Mouse (Mus musculus) embryonic fibroblast, embryonic 13.5 days (primary cell): Measurements from ENCODE around the gene Gm10153. TPM values are rescaled to one million over a fixed set of nuclear protein-coding genes. Genes with fewer than 3 reads are reported as not detected.
"Not testable (repeated sequence)": the region's sequence is repeated elsewhere in the genome, so short reads cannot be mapped to it uniquely, and the experiment has no call there.

ENCODE experiments used
- H3K27ac ChIP-seq: 2 replicates; pipeline ENCODE4 v1.5.1; 2012; ENCODE audit warnings: low read length, control low read depth, inconsistent platforms; ENCODE audit not compliant: insufficient read depth
- H3K4me1 ChIP-seq: 2 replicates; pipeline ENCODE4 v1.6.1; 2011; ENCODE audit warnings: low read length; ENCODE audit not compliant: control insufficient read depth, insufficient read depth
- H3K4me3 ChIP-seq: 2 replicates; pipeline ENCODE4 v1.5.1; 2011; ENCODE audit warnings: mild to moderate bottlenecking, control low read depth, low read length; ENCODE audit not compliant: insufficient read depth
- CTCF ChIP-seq: IDR thresholded peaks from 2 replicates; pipeline ENCODE4 v1.5.1; 2011; ENCODE audit warnings: mild to moderate bottlenecking, control low read depth, low read length, moderate library complexity, borderline replicate concordance; ENCODE audit not compliant: insufficient read depth
- POLR2A ChIP-seq: IDR thresholded peaks from 2 replicates; pipeline ENCODE4 v1.6.1; 2011; ENCODE audit warnings: low read depth, mild to moderate bottlenecking, control low read depth, low read length, moderate library complexity
- polyA plus RNA-seq: library from polyadenylated mRNA; stranded (reverse); fragments of >200 nt; gene quantifications from 2 replicates; pipeline ENCODE4 v1.2.4, GENCODE M21; 2011; ENCODE audit warnings: low read depth; ENCODE audit not compliant: missing spikeins, insufficient read length

The Gm10153 gene
- polyA plus RNA-seq, 1 experiment = not detected

DNA sequence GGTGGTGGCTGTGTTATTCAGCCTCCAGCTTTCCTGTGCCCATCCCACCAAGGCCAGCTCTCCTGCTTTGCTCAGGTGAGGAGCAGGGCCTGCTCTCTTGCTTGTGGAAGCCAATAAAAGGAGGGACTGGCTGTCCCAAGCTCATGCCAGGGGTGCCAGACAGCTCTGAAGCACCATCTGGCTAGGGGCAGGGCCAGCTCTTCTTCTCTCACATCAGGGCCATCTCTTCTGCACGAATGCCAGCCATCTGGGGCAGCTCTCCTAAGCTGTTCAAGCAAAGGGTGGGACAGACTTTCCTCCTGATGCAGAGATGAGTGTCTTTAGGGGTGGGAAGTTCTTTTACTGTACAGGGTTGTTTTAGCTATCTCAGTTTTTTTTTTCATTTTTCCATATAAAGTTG, 9.2 kb downstream of the Gm10153 start:
- Histone ChIP-seq H3K4me1 (no peaks in the 10 kb centered on the region), H3K27ac (no peak overlapping the region), H3K4me3 (no peak overlapping the region)
- TF ChIP-seq CTCF (no peak), POLR2A (no peak)

DNA sequence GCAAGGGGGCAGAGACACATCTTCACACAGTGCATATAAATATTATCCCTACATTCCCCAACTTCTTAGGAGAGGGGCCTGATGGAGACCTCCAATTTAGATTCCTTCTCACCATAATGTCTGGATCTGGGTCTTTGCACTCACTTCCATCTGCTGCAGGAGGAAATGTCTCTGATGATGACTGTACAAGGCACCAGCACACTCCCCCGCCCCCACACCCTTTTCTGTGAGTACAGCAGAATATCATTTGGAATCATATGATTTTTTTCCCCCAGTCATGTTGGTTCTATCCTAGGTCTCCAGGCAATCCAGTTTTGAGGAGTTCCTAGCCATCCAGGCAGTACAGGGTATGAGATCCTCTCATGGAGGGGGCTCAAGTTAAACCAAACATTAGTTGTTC, 11.5 kb downstream of the Gm10153 start:
- no peak overlapping the region for H3K4me3 ChIP-seq
- no peaks in the 10 kb centered on the region for H3K4me1 ChIP-seq
- H3K27ac ChIP-seq = no peak overlapping the region
- no peak for TF ChIP-seq CTCF
- TF ChIP-seq POLR2A = no peak

DNA sequence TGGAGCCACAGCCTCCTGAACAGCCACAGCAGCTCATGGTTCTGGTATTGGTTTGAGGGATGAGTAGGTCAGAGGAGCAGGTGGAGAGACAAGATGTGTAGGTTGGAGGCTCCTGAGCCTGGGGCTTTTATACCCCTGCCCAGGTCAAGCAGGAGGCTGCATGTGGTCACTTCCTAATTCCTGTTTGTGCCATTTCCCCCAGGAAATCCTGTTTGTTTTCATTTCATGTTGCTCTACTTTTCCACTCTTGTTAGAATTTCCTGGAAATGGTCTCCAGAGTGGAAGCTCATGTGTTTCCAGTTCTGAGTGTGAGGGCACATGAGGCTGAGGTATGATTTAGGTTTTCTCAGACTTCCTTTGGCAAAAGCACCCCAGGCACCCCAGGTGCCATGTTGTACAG, 14.3 kb downstream of the Gm10153 start, which contains the start of gene Krtap5-2:
Gene Krtap5-2 (minus strand): TSS at position 101 of the 400 bp plus-strand sequence.
- H3K4me1 ChIP-seq, H3K27ac ChIP-seq, H3K4me3 ChIP-seq: not testable (repeated sequence)

DNA sequence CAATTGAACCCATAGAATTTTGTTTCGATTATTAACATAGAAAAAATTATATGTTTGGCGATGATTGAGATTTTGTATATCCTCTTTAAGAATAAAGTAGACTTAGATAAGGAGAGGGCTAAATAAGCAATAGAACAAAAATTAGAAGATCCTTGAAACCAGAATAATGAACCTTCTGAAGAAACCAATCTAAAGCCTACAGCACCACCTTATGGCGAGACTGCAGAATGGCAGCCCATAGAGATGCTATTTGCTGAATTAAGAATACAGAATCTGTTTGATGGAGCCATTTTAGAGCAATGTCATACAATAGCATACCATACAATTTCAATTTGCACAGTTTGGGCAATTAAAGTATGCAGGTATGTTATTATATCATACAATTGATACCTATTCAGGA, 20.4 kb downstream of the Gm10153 start:
- Histone ChIP-seq H3K4me1 (no peaks in the 10 kb centered on the region), H3K4me3 (no peak overlapping the region), H3K27ac (no peak overlapping the region)
- TF ChIP-seq CTCF (no peak), POLR2A (no peak)

DNA sequence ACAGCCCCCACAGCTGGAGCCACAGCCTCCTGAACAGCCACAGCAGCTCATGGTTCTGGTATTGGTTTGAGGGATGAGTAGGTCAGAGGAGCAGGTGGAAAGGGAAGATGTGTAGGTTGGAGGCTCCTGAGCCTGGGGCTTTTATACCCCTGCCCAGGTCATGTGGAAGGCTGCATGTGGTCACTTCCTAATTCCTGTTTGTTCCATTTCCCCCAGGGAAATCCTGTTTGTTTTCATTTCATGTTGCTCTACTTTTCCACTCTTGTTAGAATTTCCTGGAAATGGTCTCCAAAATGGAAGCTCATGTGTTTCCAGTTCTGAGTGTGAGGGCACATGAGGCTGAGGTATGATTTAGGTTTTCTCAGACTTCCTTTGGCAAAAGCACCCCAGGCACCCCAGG, 24.6 kb downstream of the Gm10153 start, which contains the start of gene Gm4553:
Gene Gm4553 (minus strand): TSS at position 101 of the 400 bp plus-strand sequence.
- H3K4me1 ChIP-seq, H3K4me3 ChIP-seq: not testable (repeated sequence)

DNA sequence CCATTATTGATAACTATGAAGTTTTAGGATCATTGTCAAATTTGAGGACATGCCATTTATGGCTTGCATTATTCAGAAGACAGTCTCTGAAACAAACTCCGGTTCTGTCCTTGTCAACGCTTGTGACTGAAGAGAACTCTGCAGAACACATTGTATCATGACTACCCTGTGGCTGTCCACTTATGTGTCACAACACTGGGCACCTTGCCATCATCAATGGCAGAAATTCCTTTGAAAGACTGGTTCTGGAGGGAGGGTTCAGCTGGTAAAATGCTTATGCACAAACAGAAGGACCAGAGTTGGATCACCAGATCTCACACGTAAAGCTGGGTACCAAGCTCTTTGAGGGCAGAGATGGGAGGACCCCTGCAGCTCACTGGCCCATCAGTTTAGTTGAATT, 30.8 kb downstream of the Gm10153 start:
- no peak for TF ChIP-seq CTCF
- no peak for TF ChIP-seq POLR2A
- no peaks in the 10 kb centered on the region for H3K4me1 ChIP-seq
- H3K4me3 ChIP-seq = no peak overlapping the region
- no peak overlapping the region for H3K27ac ChIP-seq

More for the DNA sequence above, 24.6 kb downstream of the Gm10153 start, which contains the start of gene Gm4553:
- H3K27ac ChIP-seq = not testable (repeated sequence)

DNA sequence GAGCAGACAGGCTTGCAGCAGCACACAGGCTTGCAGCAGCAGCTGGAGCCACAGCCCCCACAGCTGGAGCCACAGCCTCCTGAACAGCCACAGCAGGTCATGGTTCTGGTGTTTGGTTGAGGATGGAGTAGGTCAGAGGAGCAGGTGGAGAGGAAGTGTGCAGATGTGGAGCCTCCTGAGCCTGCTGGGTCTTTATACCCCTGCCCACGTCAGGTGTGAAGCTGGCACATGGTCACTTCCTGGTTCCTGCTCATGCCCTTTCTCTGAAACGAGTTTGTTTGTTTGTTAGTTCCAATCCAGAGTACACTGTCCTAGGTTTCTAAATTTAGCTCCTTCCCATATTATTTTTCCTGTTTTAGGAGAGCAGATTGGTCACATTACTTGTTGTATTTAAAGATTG, 33.2 kb downstream of the Gm10153 start, which contains the start of gene Gm29735:
Gene Gm29735 (minus strand): TSS at position 101 of the 400 bp plus-strand sequence.
- H3K4me3 ChIP-seq, H3K27ac ChIP-seq, H3K4me1 ChIP-seq: not testable (repeated sequence)

DNA sequence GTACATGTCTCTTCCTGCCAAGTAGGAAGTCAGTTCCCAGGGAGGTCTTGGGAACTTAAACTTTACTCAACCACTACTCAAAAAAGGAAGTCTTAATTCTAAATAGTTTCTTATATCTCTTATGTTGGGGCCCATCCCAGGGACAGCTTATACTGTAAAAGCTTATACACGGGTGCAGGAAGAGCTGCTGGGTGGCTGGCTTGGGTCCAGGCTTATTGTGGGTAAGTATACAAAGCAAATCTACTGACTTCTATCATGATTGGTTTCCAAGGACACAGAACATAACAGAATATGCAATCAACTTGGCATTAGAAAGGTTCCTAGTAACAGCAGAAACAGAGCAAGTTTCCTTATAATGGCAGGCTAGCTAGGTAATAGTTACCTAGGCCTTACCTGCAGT, 34.9 kb downstream of the Gm10153 start:
- H3K27ac ChIP-seq = no peak overlapping the region
- TF ChIP-seq CTCF = no peak
- TF ChIP-seq POLR2A = no peak
- H3K4me3 ChIP-seq = no peak overlapping the region
- H3K4me1 ChIP-seq = no peaks in the 10 kb centered on the region

DNA sequence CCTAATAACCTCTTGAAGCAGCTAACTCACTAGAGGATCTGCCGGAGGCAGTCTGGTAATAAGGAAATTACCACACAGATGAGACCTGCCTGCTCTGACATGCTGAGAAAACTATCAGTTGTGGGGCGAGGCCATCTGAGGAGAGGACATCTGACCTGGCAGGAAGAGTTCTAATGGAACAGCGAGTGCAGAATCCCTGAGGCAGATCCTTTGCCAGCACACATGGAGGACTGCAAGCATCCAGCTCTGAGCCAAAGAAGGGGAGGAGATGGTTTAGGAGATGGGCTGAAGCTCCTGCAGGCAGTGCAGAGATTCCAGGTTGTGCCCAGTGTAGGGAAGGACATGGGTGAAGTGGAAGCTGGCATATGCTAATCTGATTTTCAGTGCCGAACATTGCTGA, 38.0 kb downstream of the Gm10153 start:
- TF ChIP-seq POLR2A (no peak), CTCF (no peak)

DNA sequence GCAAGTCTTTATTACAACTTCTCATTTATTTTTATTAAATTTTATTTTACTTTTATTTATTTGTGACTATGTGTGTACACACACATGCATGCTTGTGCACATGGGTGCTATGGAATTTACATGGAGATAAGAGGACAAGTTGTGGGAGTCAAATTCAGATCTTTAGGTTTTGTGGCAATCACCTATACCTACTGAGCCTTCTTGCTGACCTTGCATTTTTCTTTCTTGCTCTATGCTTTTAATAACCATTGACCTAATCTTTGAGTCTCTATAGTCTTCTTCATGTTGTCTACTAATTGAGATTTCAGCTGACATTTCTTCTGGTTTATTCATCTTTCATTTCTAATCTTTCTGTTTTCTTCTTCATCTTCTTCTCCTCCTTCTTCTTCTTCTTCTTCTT, 41.6 kb downstream of the Gm10153 start:
- Histone ChIP-seq H3K4me3 (no peak overlapping the region), H3K27ac (no peak overlapping the region), H3K4me1 (no peaks in the 10 kb centered on the region)
- TF ChIP-seq CTCF (no peak), POLR2A (no peak)

More for the DNA sequence above, 38.0 kb downstream of the Gm10153 start:
- H3K27ac ChIP-seq = no peak overlapping the region
- no peaks in the 10 kb centered on the region for H3K4me1 ChIP-seq
- no peak overlapping the region for H3K4me3 ChIP-seq

DNA sequence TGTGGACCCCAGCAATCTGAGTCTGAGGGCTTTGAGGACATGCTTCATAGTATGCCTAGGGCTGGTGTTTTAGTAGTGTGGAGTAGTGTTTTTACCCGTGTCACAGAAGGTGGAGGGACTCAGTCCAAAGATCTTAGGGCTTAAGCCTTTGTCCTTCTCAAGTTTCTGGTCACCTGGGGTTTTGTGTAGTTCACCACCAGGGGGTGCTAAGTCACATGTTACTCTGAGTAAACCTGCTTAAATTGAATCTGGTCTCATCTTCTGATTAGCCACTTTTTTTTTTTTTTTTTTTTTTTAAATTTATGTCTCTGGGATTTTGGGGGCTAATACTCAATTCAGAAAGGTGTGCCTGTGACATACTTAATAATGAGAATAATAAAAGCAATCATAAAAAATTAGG, 44.2 kb downstream of the Gm10153 start:
- Histone ChIP-seq H3K27ac (no peak overlapping the region), H3K4me1 (no peaks in the 10 kb centered on the region), H3K4me3 (no peak overlapping the region)
- TF ChIP-seq CTCF (no peak), POLR2A (no peak)
